Mouse (Mus musculus): Measurements from ENCODE around the gene Nhlh2. TPM values are rescaled to one million over a fixed set of nuclear protein-coding genes. Genes with fewer than 3 reads are reported as not detected.
A peak's percentile ranks its signal among the peaks of the same experiment; 100 is the strongest.

Nhlh2 gene
- 3.0 and 3.8 TPM in 2 replicates for polyA plus RNA-seq (2014; fragmentation: Nextera tagmentation; extraction: Ambion mirVana)

GRCm38 (mm10) chr3:102009926-102010381 lies at the start of gene Nhlh2:
Gene Nhlh2 (plus strand): TSS chr3:102010076.
- Histone ChIP-seq H3K4me2 (ENCODE audit: low read depth, low read length) (no peak within 1 kb of the TSS), H3K4me3 (ENCODE audit: low read depth, low read length) (peak within 1 kb of the TSS; percentile 39; the same call in 1 of the 2 replicates), H3K36me3 (ENCODE audit: control insufficient read depth, insufficient read depth, low read length) (no peaks in the 10 kb centered on the region), H3K27ac (replicated peaks; ENCODE audit: low read depth, low read length) (no peak within 1 kb of the TSS), H3K9ac (ENCODE audit: low read depth, low read length) (peak within 1 kb of the TSS; percentile 58; the same call in 1 of the 2 replicates), H3K9me3 (ENCODE audit: control insufficient read depth, low read length) (no peaks in the 10 kb centered on the region), H3K27me3 (replicated peaks; ENCODE audit: control insufficient read depth, insufficient read depth, low read length) (peaks cover 63% of the 10 kb centered on the region), H3K4me1 (ENCODE audit: control insufficient read depth, insufficient read depth, low read length) (peaks cover 18% of the 10 kb centered on the region)
- ATAC-seq (ENCODE audit: low read depth) (0 out of 2 replicates have a peak, but pooled peaks have one; percentile 8), DNase-seq (ENCODE audit: low spot score) (no peak)
- 9% methylated on average over 2 of the region's 2 CpGs for WGBS

- Histone ChIP-seq H3K36me3 (ENCODE audit: control insufficient read depth, insufficient read depth, low read length) (no peaks in the 10 kb centered on the region), H3K27ac (replicated peaks; ENCODE audit: low read depth, low read length) (no peak overlapping the region), H3K9me3 (ENCODE audit: control insufficient read depth, low read length) (no peaks in the 10 kb centered on the region), H3K9ac (ENCODE audit: low read depth, low read length) (no peak overlapping the region), H3K4me1 (ENCODE audit: control insufficient read depth, insufficient read depth, low read length) (no peaks in the 10 kb centered on the region), H3K4me2 (ENCODE audit: low read depth, low read length) (no peak overlapping the region), H3K4me3 (ENCODE audit: low read depth, low read length) (no peak overlapping the region), H3K27me3 (replicated peaks; ENCODE audit: control insufficient read depth, insufficient read depth, low read length) (no peaks in the 10 kb centered on the region)
- 86% methylated on average over 15 of the region's 15 CpGs for WGBS
- DNase-seq (ENCODE audit: low spot score) = no peak
- ATAC-seq (ENCODE audit: low read depth) = no peak
Measured at GRCm38 (mm10) chr3:101961146-101961835, 48.6 kb upstream of the Nhlh2 start.

- WGBS = 27% methylated on average over 9 of the region's 9 CpGs
- Histone ChIP-seq H3K9ac (ENCODE audit: low read depth, low read length) (no peak overlapping the region), H3K27me3 (replicated peaks; ENCODE audit: control insufficient read depth, insufficient read depth, low read length) (no peaks in the 10 kb centered on the region), H3K27ac (replicated peaks; ENCODE audit: low read depth, low read length) (no peak overlapping the region), H3K4me1 (ENCODE audit: control insufficient read depth, insufficient read depth, low read length) (no peaks in the 10 kb centered on the region), H3K4me2 (ENCODE audit: low read depth, low read length) (no peak overlapping the region), H3K4me3 (ENCODE audit: low read depth, low read length) (no peak overlapping the region), H3K9me3 (ENCODE audit: control insufficient read depth, low read length) (no peaks in the 10 kb centered on the region), H3K36me3 (ENCODE audit: control insufficient read depth, insufficient read depth, low read length) (no peaks in the 10 kb centered on the region)
- DNase-seq (ENCODE audit: low spot score) (no peak), ATAC-seq (ENCODE audit: low read depth) (no peak)
Measured at GRCm38 (mm10) chr3:101963501-101963900, 46.4 kb upstream of the Nhlh2 start.

- Histone ChIP-seq H3K27ac (replicated peaks; ENCODE audit: low read depth, low read length) (no peak overlapping the region), H3K4me3 (ENCODE audit: low read depth, low read length) (no peak overlapping the region), H3K9ac (ENCODE audit: low read depth, low read length) (no peak overlapping the region), H3K36me3 (ENCODE audit: control insufficient read depth, insufficient read depth, low read length) (no peaks in the 10 kb centered on the region), H3K4me1 (ENCODE audit: control insufficient read depth, insufficient read depth, low read length) (no peaks in the 10 kb centered on the region), H3K4me2 (ENCODE audit: low read depth, low read length) (no peak overlapping the region), H3K9me3 (ENCODE audit: control insufficient read depth, low read length) (no peaks in the 10 kb centered on the region), H3K27me3 (replicated peaks; ENCODE audit: control insufficient read depth, insufficient read depth, low read length) (no peaks in the 10 kb centered on the region)
- DNase-seq (ENCODE audit: low spot score) = no peak
- 58% methylated on average over 7 of the region's 7 CpGs for WGBS
- no peak for ATAC-seq (ENCODE audit: low read depth)
Measured at GRCm38 (mm10) chr3:101964352-101964751, 45.5 kb upstream of the Nhlh2 start.

- 31% methylated on average over 3 of the region's 3 CpGs for WGBS
- Histone ChIP-seq H3K4me3 (ENCODE audit: low read depth, low read length) (no peak overlapping the region), H3K36me3 (ENCODE audit: control insufficient read depth, insufficient read depth, low read length) (no peaks in the 10 kb centered on the region), H3K27me3 (replicated peaks; ENCODE audit: control insufficient read depth, insufficient read depth, low read length) (no peaks in the 10 kb centered on the region), H3K4me2 (ENCODE audit: low read depth, low read length) (no peak overlapping the region), H3K9ac (ENCODE audit: low read depth, low read length) (no peak overlapping the region), H3K4me1 (ENCODE audit: control insufficient read depth, insufficient read depth, low read length) (no peaks in the 10 kb centered on the region), H3K27ac (replicated peaks; ENCODE audit: low read depth, low read length) (no peak overlapping the region), H3K9me3 (ENCODE audit: control insufficient read depth, low read length) (no peaks in the 10 kb centered on the region)
- ATAC-seq (ENCODE audit: low read depth) (peak; percentile 67; the same call in 1 of the 2 replicates), DNase-seq (ENCODE audit: low spot score) (peak; percentile 32)
Measured at GRCm38 (mm10) chr3:101966825-101967558, 42.9 kb upstream of the Nhlh2 start.

- no peak for ATAC-seq (ENCODE audit: low read depth)
Measured at GRCm38 (mm10) chr3:101975337-101975736, 34.5 kb upstream of the Nhlh2 start.

GRCm38 (mm10) chr3:101978299-101978994 lies 31.4 kb upstream of the Nhlh2 start:
- no peak overlapping the region for H3K4me2 ChIP-seq (ENCODE audit: low read depth, low read length)
- no peak overlapping the region for H3K4me3 ChIP-seq (ENCODE audit: low read depth, low read length)
- H3K4me1 ChIP-seq (ENCODE audit: control insufficient read depth, insufficient read depth, low read length) = no peaks in the 10 kb centered on the region
- H3K36me3 ChIP-seq (ENCODE audit: control insufficient read depth, insufficient read depth, low read length) = no peaks in the 10 kb centered on the region
- no peak overlapping the region for H3K27ac ChIP-seq (replicated peaks; ENCODE audit: low read depth, low read length)
- WGBS = 71% methylated on average over 10 of the region's 10 CpGs
- H3K9me3 ChIP-seq (ENCODE audit: control insufficient read depth, low read length) = no peaks in the 10 kb centered on the region
- no peak for DNase-seq (ENCODE audit: low spot score)
- H3K27me3 ChIP-seq (replicated peaks; ENCODE audit: control insufficient read depth, insufficient read depth, low read length) = no peaks in the 10 kb centered on the region
- no peak for ATAC-seq (ENCODE audit: low read depth)
- H3K9ac ChIP-seq (ENCODE audit: low read depth, low read length) = no peak overlapping the region

More at GRCm38 (mm10) chr3:101975337-101975736, 34.5 kb upstream of the Nhlh2 start:
- H3K4me3 ChIP-seq (ENCODE audit: low read depth, low read length) = no peak overlapping the region
- DNase-seq (ENCODE audit: low spot score) = no peak
- no peak overlapping the region for H3K27ac ChIP-seq (replicated peaks; ENCODE audit: low read depth, low read length)
- WGBS = 80% methylated on average over 10 of the region's 10 CpGs
- no peaks in the 10 kb centered on the region for H3K36me3 ChIP-seq (ENCODE audit: control insufficient read depth, insufficient read depth, low read length)
- no peaks in the 10 kb centered on the region for H3K4me1 ChIP-seq (ENCODE audit: control insufficient read depth, insufficient read depth, low read length)
- H3K9me3 ChIP-seq (ENCODE audit: control insufficient read depth, low read length) = no peaks in the 10 kb centered on the region
- H3K4me2 ChIP-seq (ENCODE audit: low read depth, low read length) = no peak overlapping the region
- no peaks in the 10 kb centered on the region for H3K27me3 ChIP-seq (replicated peaks; ENCODE audit: control insufficient read depth, insufficient read depth, low read length)
- no peak overlapping the region for H3K9ac ChIP-seq (ENCODE audit: low read depth, low read length)

GRCm38 (mm10) chr3:101983917-101984316 lies 26.0 kb upstream of the Nhlh2 start:
- Histone ChIP-seq H3K9me3 (ENCODE audit: control insufficient read depth, low read length) (no peaks in the 10 kb centered on the region), H3K9ac (ENCODE audit: low read depth, low read length) (no peak overlapping the region), H3K4me1 (ENCODE audit: control insufficient read depth, insufficient read depth, low read length) (no peaks in the 10 kb centered on the region), H3K27me3 (replicated peaks; ENCODE audit: control insufficient read depth, insufficient read depth, low read length) (no peaks in the 10 kb centered on the region), H3K36me3 (ENCODE audit: control insufficient read depth, insufficient read depth, low read length) (no peaks in the 10 kb centered on the region), H3K4me3 (ENCODE audit: low read depth, low read length) (no peak overlapping the region), H3K27ac (replicated peaks; ENCODE audit: low read depth, low read length) (no peak overlapping the region), H3K4me2 (ENCODE audit: low read depth, low read length) (no peak overlapping the region)
- WGBS = 42% methylated on average over 4 of the region's 4 CpGs
- ATAC-seq (ENCODE audit: low read depth) = no peak
- peak; percentile 26 for DNase-seq (ENCODE audit: low spot score)

Data from embryonic facial prominence, embryonic 14.5 days (tissue).